Mouse (Mus musculus): ENCODE results near the gene Vti1a. TPM values are rescaled to one million over a fixed set of nuclear protein-coding genes. Genes with fewer than 3 reads are reported as not detected.

Gene Vti1a
- polyA plus RNA-seq, 1 experiment from 2014 or later: 28.4 TPM

DNA sequence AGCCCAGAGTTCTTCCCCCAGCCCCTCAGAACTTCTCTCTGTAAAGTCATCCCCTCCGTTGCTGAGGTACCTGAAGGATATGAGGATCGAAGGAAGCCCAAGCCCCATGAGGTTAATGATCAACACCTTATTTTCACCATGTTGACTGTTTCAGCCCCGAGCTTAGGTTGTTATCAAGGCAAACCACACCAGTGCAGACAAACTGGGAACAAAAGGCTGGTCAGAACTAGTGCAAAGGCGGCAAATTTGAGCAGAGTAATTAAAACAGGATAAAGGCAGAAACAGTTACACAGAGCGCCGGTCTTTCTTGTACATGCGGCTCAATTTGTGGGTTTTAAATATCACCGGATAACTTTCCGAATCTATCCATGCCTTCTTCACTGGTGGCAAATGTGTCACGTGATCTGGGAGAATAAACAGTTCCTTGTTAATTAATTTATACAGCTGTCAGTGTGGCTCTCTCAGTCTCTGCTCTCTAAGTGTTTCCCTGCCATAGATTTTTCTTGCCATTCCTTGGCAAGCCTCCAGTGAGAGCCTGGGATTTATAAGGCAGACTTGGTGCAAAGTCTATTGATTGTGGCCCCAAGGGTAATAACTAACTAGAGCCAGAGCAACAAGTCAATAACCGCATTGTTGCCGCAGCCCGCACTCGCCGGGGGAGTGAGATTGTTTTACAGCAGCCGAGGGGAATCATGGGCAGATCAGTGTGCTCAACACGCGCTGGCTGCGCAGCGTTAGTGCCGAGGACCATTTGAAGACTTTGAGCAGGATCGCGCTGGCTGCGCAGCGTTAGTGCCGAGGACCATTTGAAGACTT lies 277.0 kb downstream of the Vti1a start:
- Histone ChIP-seq H3K27me3 (ENCODE audit: control insufficient read depth, insufficient read depth, low read length) (no peaks in the 10 kb centered on the region; the same call in 1 of the 2 replicates), H3K4me3 (ENCODE audit: low read depth, low read length) (no peak overlapping the region), H3K9me3 (ENCODE audit: control insufficient read depth, low read length) (no peaks in the 10 kb centered on the region), H3K36me3 (ENCODE audit: control insufficient read depth, insufficient read depth, low read length) (no peaks in the 10 kb centered on the region), H3K9ac (ENCODE audit: low read length) (no peak overlapping the region), H3K27ac (ENCODE audit: low read depth, low read length) (no peak overlapping the region), H3K4me2 (ENCODE audit: low read depth, low read length, severe bottlenecking) (no peak overlapping the region), H3K4me1 (replicated peaks; ENCODE audit: control insufficient read depth, insufficient read depth, low read length) (peaks cover 21% of the 10 kb centered on the region)
- ATAC-seq (replicated peaks; ENCODE audit: low FRiP score) (peak; percentile 31; the same call in 1 of the 2 replicates), DNase-seq (ENCODE audit: low spot score) (no peak)
- 64% methylated on average over 26 of the region's 26 CpGs for WGBS

DNA sequence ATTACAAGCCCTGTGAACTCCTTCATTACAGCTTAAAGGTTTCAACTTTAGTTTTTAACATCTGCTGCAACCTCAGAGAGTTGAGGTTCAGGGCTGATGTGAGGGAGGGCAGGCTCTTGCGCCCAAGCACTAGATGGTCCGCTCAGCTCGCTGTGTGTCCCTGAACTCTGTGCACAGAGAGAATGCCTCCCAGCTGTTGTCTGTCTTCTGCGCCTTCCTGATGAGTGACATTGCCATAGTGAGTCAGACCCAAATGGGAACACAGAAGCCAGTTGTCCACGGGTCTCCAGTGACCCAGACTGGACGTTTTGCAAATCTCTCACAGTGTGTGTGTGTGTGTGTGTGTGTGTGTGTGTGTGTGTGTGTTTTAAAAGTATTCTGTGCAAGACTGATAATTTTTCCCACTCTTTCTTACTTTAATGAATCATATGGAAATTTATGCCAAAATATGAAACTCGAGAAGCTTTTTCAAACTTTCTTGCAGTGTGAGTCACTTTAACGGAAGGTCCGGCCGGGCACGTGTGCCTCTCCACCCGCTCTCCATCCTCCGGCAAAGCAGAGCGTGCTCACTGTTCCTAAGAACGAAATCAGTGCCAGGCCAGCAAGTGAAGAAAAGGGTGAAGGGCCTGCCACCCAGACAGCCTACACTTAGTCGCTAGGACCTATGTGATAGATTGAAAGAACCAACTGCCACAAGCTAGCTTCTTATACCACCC lies 277.8 kb downstream of the Vti1a start:
- DNase-seq (ENCODE audit: low spot score) (no peak), ATAC-seq (replicated peaks; ENCODE audit: low FRiP score) (no peak)
- no peak overlapping the region for H3K4me2 ChIP-seq (ENCODE audit: low read depth, low read length, severe bottlenecking)
- no peak overlapping the region for H3K9ac ChIP-seq (ENCODE audit: low read length)
- no peak overlapping the region for H3K27ac ChIP-seq (ENCODE audit: low read depth, low read length)
- no peaks in the 10 kb centered on the region; the same call in 1 of the 2 replicates for H3K27me3 ChIP-seq (ENCODE audit: control insufficient read depth, insufficient read depth, low read length)
- no peaks in the 10 kb centered on the region for H3K9me3 ChIP-seq (ENCODE audit: control insufficient read depth, low read length)
- no peak overlapping the region for H3K4me3 ChIP-seq (ENCODE audit: low read depth, low read length)
- 85% methylated on average over 16 of the region's 16 CpGs for WGBS
- no peaks in the 10 kb centered on the region for H3K36me3 ChIP-seq (ENCODE audit: control insufficient read depth, insufficient read depth, low read length)
- peaks cover 22% of the 10 kb centered on the region for H3K4me1 ChIP-seq (replicated peaks; ENCODE audit: control insufficient read depth, insufficient read depth, low read length)

DNA sequence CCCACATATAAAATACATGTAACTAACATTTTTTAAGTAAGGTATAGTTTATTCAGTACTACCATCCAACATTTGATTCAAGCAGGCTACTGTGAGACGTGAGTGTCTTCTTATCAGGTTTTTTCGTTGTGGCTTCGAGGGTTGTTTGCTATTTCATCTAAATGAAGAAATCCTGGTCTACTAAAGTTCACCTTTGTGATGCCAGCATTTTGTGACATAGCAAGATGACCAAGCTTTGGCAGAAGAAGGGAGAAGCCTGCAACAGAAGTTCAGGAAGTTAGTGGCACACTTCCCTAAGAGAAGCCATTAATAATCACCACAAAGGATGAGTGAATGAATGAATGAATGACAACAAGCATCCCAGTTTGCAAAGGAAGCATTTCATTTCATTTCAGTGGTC lies 278.4 kb downstream of the Vti1a start:
- 94% methylated on average over 3 of the region's 3 CpGs for WGBS
- DNase-seq (ENCODE audit: low spot score) (no peak), ATAC-seq (replicated peaks; ENCODE audit: low FRiP score) (no peak)
- H3K9ac ChIP-seq (ENCODE audit: low read length): no peak overlapping the region
- H3K9me3 ChIP-seq (ENCODE audit: control insufficient read depth, low read length): no peaks in the 10 kb centered on the region
- no peak overlapping the region for H3K27ac ChIP-seq (ENCODE audit: low read depth, low read length)
- no peak overlapping the region for H3K4me3 ChIP-seq (ENCODE audit: low read depth, low read length)
- no peak overlapping the region for H3K4me2 ChIP-seq (ENCODE audit: low read depth, low read length, severe bottlenecking)
- no peaks in the 10 kb centered on the region; the same call in 1 of the 2 replicates for H3K27me3 ChIP-seq (ENCODE audit: control insufficient read depth, insufficient read depth, low read length)
- H3K36me3 ChIP-seq (ENCODE audit: control insufficient read depth, insufficient read depth, low read length): no peaks in the 10 kb centered on the region
- H3K4me1 ChIP-seq (replicated peaks; ENCODE audit: control insufficient read depth, insufficient read depth, low read length): peaks cover 19% of the 10 kb centered on the region

DNA sequence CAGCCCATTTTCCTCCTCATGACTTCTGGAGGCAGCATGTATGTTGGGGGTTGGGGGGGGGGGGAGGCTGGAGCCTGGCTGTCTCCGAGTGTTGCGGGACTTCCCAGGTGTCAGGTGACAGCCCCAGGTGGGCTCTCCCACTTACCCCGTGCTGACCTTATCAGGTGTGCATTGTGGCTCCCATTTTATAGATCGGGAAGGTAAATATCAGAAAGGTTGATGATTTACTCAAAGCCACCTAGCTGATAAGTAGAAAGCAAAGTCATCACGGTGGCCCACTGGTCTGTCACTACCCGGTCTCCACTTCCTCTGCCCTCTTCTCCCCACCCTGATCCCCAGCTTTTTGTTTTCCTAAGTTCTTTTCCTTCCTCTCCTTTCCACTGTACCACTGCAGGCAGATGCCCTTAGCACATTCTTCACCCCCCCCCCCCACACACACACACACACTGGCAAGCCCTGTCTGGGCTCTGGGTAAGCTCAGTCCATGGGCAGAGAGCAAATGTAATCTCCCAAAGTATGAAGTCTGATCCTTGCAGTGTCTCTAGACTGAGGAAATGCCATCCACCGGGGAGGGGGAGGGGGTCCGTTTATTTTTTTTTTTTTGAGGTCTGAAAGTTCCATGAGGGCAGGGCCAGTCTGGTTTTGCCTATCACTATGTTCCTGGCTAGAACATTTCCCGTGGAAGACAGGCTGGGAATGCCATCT lies 280.0 kb downstream of the Vti1a start:
- Histone ChIP-seq H3K4me3 (ENCODE audit: low read depth, low read length) (no peak overlapping the region), H3K27me3 (ENCODE audit: control insufficient read depth, insufficient read depth, low read length) (no peaks in the 10 kb centered on the region; the same call in 1 of the 2 replicates), H3K27ac (ENCODE audit: low read depth, low read length) (no peak overlapping the region), H3K4me1 (replicated peaks; ENCODE audit: control insufficient read depth, insufficient read depth, low read length) (peaks cover 19% of the 10 kb centered on the region), H3K36me3 (ENCODE audit: control insufficient read depth, insufficient read depth, low read length) (no peaks in the 10 kb centered on the region), H3K4me2 (ENCODE audit: low read depth, low read length, severe bottlenecking) (no peak overlapping the region), H3K9me3 (ENCODE audit: control insufficient read depth, low read length) (no peaks in the 10 kb centered on the region), H3K9ac (ENCODE audit: low read length) (no peak overlapping the region)
- WGBS: 69% methylated on average over 9 of the region's 9 CpGs
- DNase-seq (ENCODE audit: low spot score): no peak
- no peak for ATAC-seq (replicated peaks; ENCODE audit: low FRiP score)

DNA sequence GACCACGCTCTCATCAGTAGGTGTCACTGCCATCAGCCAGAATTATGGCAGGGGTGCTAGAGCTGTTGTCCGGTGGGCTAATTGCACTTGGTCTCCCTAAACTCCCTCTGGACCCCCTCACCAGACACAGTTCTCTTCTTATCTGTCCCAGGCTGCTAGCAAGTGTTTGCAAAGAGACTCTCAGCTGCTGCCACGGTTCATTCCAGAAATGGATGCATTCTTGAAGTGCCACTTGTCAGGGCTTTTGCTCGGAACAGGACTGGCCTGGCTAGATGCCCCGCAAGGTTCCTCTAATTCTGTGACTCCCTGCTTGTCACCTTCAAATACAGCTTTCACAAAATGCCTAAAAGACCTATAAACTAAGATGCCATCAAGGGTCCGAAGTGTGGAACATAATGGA lies 280.7 kb downstream of the Vti1a start:
- WGBS: 68% methylated on average over 6 of the region's 6 CpGs
- Histone ChIP-seq H3K4me1 (replicated peaks; ENCODE audit: control insufficient read depth, insufficient read depth, low read length) (peaks cover 19% of the 10 kb centered on the region), H3K36me3 (ENCODE audit: control insufficient read depth, insufficient read depth, low read length) (no peaks in the 10 kb centered on the region), H3K27ac (ENCODE audit: low read depth, low read length) (no peak overlapping the region), H3K27me3 (ENCODE audit: control insufficient read depth, insufficient read depth, low read length) (no peaks in the 10 kb centered on the region; the same call in 1 of the 2 replicates), H3K9ac (ENCODE audit: low read length) (no peak overlapping the region), H3K4me3 (ENCODE audit: low read depth, low read length) (no peak overlapping the region), H3K9me3 (ENCODE audit: control insufficient read depth, low read length) (no peaks in the 10 kb centered on the region), H3K4me2 (ENCODE audit: low read depth, low read length, severe bottlenecking) (no peak overlapping the region)
- ATAC-seq (replicated peaks; ENCODE audit: low FRiP score) (no peak), DNase-seq (ENCODE audit: low spot score) (no peak)

DNA sequence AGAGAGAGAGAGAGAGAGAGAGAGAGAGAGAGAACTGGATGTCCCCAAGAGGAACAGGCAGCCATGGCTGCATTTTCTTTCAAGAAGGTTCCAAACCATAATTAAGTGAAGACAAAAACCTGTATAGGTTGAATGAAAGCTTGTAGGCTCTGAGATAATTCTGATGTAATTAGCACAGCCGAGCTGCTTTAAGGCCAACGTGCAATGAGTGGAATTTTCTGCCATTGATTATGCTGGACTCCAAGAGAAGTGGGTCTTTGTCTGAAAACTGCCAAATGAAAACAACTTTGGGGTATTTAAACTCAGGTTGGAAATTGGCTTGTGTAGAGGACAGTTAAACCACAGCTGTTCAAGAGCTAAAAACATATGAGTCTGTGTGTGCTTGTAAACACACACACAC lies 281.2 kb downstream of the Vti1a start:
- ATAC-seq (replicated peaks; ENCODE audit: low FRiP score) (no peak), DNase-seq (ENCODE audit: low spot score) (no peak)
- Histone ChIP-seq H3K27ac (ENCODE audit: low read depth, low read length) (no peak overlapping the region), H3K4me2 (ENCODE audit: low read depth, low read length, severe bottlenecking) (no peak overlapping the region), H3K9me3 (ENCODE audit: control insufficient read depth, low read length) (no peaks in the 10 kb centered on the region), H3K9ac (ENCODE audit: low read length) (no peak overlapping the region), H3K27me3 (ENCODE audit: control insufficient read depth, insufficient read depth, low read length) (no peaks in the 10 kb centered on the region; the same call in 1 of the 2 replicates), H3K36me3 (ENCODE audit: control insufficient read depth, insufficient read depth, low read length) (no peaks in the 10 kb centered on the region), H3K4me3 (ENCODE audit: low read depth, low read length) (no peak overlapping the region), H3K4me1 (replicated peaks; ENCODE audit: control insufficient read depth, insufficient read depth, low read length) (peaks cover 19% of the 10 kb centered on the region)
- 24% methylated on average over 2 of the region's 2 CpGs for WGBS

DNA sequence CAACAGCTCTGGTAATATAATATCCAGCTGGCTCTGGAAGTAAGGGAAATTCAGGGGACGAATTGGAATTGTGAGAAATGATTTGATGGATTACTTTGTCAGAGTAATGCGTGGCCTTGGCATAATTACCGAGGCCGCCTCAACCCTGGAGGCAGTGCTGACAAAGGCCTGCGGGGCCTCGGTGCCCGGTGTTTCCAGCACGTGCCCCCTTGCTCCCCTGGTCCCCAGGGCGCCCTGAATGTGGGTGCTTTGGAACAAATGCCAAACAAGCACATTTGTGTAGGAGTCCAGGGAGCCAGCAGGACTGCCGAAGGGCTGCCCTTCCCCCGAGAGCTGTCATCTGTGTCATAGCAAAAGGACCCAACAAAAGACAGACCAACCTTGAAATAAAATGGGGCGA lies 281.9 kb downstream of the Vti1a start:
- no peaks in the 10 kb centered on the region for H3K36me3 ChIP-seq (ENCODE audit: control insufficient read depth, insufficient read depth, low read length)
- peaks cover 18% of the 10 kb centered on the region for H3K4me1 ChIP-seq (replicated peaks; ENCODE audit: control insufficient read depth, insufficient read depth, low read length)
- DNase-seq (ENCODE audit: low spot score): no peak
- 63% methylated on average over 12 of the region's 12 CpGs for WGBS
- no peak overlapping the region for H3K4me3 ChIP-seq (ENCODE audit: low read depth, low read length)
- no peak overlapping the region for H3K27ac ChIP-seq (ENCODE audit: low read depth, low read length)
- no peak for ATAC-seq (replicated peaks; ENCODE audit: low FRiP score)
- no peak overlapping the region for H3K4me2 ChIP-seq (ENCODE audit: low read depth, low read length, severe bottlenecking)
- no peaks in the 10 kb centered on the region; the same call in 1 of the 2 replicates for H3K27me3 ChIP-seq (ENCODE audit: control insufficient read depth, insufficient read depth, low read length)
- H3K9me3 ChIP-seq (ENCODE audit: control insufficient read depth, low read length): no peaks in the 10 kb centered on the region
- no peak overlapping the region for H3K9ac ChIP-seq (ENCODE audit: low read length)

DNA sequence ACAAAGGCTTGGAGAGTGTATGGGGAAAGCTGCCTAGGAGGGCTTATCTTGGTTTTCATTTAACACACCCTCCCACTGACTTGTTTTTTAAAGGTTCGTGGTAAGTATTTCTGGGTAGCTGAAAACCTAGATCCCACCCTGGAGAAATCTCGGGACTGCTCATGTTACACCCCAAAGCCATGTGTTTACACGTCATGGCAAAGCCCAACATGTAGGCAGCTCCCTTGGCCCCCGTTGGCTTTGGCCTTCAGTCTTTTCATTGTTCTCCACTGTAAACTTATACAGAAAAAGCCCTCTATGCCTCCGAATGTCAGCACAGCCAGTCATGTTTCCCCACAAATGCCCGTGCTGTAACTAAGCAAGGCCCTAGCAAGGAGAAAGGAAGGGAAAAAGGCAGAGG lies 283.0 kb downstream of the Vti1a start:
- DNase-seq (ENCODE audit: low spot score) (no peak), ATAC-seq (replicated peaks; ENCODE audit: low FRiP score) (no peak)
- Histone ChIP-seq H3K4me3 (ENCODE audit: low read depth, low read length) (no peak overlapping the region), H3K36me3 (ENCODE audit: control insufficient read depth, insufficient read depth, low read length) (no peaks in the 10 kb centered on the region), H3K4me2 (ENCODE audit: low read depth, low read length, severe bottlenecking) (no peak overlapping the region), H3K27me3 (ENCODE audit: control insufficient read depth, insufficient read depth, low read length) (no peaks in the 10 kb centered on the region; the same call in 1 of the 2 replicates), H3K27ac (ENCODE audit: low read depth, low read length) (no peak overlapping the region), H3K9me3 (ENCODE audit: control insufficient read depth, low read length) (no peaks in the 10 kb centered on the region), H3K4me1 (replicated peaks; ENCODE audit: control insufficient read depth, insufficient read depth, low read length) (peaks cover 13% of the 10 kb centered on the region), H3K9ac (ENCODE audit: low read length) (no peak overlapping the region)
- WGBS: 61% methylated on average over 6 of the region's 6 CpGs

Data from forebrain, embryonic 11.5 days (tissue).